Mouse (Mus musculus) right cerebral cortex, adult 18-20 months (tissue): ENCODE results near the gene Mxra8.

Experiments
- DNase-seq: peaks from one replicate; pipeline ENCODE4 v3.0.0; 2022; ENCODE audit warnings: mixed read lengths

Gene Mxra8

DNA sequence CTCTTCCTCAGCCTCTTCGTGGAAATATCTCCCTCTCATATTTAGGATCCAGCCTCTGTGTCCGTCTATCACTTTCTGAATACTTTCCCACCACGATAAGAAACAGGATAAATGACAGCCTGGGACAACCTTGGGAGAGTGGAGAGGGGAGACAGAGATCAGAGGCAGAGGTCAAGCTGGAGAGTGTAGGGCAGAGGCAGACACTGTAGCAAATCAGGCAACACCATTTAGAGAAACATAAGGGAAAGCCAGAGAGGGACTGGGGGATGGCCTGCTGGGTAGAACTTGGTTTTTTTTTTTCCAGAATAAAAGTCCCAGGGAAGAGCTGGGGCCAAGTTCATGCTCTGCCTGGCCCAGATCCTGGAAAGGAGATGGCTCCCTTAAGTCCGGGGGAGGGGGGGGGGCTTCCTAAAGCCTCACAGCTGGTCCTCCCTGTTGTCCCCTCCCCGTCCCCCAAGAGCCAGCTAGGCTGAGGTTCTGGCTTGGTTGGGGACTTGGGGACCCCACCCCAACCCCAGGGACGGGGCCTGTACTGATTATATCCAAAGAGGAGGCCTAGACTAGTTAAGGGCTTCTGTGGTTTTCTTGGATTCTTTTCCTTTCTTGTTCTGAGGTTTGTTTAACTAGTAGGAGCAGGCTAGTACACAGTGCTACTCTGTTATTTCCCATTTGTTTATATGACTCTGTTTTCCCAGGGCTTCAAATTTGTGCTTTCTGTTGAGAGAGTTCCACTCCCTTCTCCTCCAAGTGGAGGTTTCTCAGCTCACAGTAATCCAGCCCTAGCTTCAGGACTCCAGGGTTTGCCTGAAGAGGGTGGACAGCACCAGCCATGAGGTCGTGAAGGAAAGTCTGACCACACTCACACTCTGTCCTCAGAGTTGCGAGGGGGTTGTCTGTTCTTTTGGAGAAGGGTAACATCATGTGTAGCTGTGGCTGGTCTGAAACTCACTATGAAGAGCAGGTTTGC lies 1.0 kb upstream of the Mxra8 start:
- no peak for DNase-seq

DNA sequence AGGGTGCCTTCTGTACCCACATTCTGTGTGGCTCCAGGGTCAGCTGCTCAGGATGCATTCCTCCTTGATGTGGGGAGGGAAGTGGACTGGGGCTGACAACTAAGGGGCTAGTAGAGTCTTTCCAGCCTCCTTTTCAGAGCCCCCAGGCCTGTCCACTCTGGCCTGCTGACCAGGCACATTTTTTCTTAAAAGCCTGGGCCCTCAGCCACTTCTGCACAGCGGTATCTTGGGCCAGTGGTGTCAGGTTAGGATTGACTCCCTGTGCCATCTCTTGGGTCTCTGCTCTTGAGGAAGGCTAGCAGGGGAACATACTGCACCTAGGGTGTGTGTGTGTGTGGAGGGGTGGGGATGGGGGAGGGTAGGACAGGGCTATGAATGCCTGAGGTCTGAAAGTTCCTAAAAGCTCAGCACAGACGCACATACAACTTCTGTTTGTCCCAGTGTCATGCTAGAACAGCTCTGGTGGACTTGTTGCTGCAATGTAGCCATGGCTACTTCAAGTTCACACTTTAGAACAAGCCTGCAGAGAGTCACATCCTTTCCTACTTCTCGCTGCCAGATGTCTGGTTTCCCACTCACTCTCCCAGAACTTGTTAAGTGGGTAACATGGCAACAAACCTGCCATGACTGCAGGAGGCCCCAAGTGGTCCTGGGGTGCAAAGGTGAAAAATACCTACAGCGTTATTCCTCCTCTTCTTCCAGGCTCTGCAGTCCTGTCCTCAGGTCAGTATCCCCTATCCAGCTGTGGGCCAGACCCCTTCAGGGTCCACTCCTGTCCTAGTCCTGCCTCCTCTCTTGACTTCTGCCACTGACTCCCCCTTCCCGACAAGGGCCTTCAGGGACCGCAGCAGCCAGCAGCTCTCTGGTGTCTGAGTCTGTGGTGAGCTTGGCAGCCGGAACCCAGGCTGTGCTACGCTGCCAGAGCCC lies 859 bp downstream of the Mxra8 start:
- DNase-seq, result no peak

GRCm38 (mm10) chr4:155841003-155841454 lies 1.5 kb downstream of the Mxra8 start:
- no peak for DNase-seq

GRCm38 (mm10) chr4:155841651-155842270 lies 2.3 kb downstream of the Mxra8 start:
- no peak for DNase-seq

GRCm38 (mm10) chr4:155843231-155843630 lies 3.8 kb downstream of the Mxra8 start:
- no peak for DNase-seq

- peak; percentile 94 for DNase-seq
Measured at GRCm38 (mm10) chr4:155846871-155847578, 7.5 kb downstream of the Mxra8 start, which contains the start of gene Dvl1. Gene Dvl1, plus strand, starts transcription at chr4:155847402.

DNA sequence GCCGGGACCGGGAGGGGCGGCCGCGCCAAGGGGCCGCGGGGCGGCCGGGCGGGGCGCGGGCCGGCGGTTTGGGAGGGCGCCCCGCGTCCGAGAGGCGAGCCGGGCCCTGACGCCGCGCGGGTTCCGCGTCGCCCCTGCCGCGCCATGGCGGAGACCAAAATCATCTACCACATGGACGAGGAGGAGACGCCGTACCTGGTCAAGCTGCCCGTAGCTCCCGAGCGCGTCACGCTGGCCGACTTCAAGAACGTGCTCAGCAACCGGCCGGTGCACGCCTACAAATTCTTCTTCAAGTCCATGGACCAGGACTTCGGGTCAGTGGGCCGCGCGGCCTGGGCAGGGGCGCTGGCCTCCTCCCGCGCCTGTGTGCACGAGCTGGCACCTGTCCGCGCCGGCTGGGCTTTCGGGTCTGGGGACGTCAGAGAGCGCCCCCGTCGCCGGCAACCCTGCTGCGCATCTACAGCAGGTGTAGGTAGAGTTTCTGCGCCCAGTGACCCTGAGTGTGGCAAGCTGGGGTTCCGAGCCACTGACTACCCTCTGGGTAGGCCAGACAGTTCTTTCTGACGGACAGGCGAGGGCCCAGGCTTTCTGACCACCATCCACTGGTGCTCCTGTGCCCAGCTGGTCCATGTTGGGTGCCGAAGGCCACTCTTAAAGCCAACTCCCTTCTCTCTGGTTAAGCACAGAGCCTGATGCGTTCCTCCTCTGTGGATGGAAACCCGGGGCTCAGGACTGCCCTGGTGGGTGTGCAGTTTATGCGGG lies 8.3 kb downstream of the Mxra8 start:
- no peak for DNase-seq

DNA sequence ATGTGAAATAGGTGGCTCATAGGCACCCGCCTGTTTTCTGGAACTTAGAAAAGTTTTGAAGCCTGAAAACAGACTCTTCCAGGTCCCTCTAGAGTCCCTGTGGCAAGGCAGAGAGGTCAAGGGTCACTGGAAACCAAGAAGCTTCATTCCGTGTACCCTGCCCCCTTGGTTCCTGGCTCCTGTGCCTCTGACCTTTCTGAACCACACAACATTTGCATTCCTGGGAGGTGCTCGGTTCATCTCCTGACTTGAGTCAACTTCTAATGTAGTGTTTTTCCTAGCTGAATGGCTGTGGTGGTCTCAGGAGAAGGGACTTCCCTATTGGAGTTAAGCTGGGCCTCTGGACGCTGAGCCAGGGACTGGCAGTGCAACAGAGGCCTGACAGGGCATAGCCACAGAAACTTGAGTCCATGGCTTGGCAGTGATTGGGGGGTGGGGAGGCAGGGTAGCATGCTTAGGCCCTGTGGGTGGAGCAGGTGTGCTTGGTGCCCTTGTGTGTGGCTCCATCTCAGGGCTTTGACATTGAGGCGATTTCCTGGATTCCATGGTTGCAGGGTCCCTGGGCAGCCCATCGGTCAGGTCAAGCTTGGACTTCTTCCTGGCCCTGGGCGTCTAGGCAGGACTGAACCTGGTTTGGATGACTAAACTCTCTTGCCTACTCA lies 9.1 kb downstream of the Mxra8 start:
- DNase-seq, result no peak

DNA sequence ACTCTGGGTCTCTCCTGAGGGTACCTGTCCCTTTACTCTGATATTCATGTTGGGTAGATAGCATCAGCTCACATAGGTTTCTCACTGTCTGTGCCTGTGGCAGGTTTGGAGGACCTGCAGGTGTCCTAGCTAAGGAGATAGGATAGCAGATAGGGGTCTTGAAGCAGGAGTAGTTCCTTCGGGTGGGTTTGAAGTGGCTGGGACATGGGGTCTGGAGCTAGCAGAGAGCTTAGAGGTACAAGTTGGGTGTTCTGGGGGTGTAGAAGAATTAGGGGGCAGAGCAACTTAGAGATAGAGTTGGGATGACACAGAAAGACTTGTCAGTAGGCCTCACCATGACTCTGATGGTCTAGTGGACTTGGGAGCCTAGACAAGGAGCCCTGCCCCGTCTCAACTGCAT lies 9.9 kb downstream of the Mxra8 start:
- no peak for DNase-seq

DNA sequence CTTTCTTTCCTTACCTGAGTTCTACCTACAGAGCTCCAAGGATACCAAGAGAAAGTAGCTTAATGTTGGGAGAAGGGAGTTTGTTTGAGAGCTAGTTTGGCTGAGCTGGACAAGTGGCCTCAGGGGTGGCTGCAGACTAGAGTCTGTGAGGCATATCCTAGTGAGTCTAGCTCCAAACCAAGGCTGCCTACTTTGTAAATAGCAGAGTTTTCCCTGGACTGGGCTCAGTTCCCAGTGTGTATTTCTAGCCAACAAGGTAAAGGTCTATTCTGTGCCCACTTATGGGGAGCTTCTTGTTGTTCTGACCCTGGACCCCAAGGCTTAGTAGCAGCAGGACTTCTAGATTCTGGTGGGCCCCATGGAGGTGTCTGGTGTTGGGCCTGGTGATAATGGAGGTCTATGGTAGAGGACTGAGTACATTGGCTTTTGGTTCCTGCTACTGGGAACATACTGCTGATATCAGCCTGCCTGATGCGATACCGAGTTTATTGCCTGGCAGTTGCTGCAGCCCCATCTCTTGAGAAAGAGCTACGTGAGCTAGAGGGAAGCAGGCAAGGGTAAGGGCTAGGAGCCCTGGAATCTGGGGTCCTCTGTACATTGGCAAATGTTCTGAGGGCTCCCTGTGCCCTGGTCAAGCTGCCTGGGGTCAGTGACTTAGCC lies 10.4 kb downstream of the Mxra8 start:
- no peak for DNase-seq

DNA sequence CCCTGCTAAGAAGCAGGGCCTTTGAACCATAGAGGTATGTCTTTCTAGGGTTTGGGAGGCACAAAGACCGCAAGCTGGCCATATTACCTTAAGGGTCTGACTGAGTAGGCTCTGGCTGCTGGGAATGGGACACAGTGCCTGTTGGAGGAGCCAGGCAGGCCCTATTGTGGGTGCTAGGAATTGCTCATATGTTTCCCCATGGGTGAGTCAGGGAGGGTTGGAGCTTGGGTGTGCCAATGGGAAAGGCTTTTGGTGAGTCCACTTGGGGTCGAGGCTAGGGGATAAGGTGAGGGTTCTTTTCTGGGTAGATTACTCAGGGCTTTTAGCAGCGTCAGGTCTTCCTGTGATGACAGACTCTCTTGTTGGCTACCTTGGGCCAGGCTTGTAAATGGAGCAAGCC lies 11.9 kb downstream of the Mxra8 start:
- DNase-seq, result no peak

DNA sequence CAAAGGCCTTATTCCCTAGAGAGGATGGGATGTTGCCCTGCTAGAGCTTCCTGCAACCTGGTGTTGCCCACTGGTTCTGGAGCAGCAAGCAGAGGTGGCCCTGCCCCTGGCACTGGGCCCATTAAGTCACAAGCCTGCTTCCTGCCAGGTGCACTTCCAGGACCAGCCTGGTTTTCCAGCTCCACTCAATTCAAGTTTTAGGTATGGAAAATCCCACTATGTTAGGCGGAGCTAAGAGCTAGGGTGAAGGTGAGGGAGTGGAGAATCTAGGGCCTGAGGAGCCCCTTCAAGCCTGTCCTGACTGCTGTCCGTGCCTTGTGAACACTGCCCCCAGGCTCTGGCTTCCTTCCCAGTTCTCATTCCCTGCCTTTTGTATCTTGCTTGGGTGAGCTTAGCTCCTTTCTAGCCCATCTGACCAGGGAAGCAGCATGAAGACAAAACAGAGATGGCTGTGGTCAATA lies 12.5 kb downstream of the Mxra8 start:
- DNase-seq, result no peak

DNA sequence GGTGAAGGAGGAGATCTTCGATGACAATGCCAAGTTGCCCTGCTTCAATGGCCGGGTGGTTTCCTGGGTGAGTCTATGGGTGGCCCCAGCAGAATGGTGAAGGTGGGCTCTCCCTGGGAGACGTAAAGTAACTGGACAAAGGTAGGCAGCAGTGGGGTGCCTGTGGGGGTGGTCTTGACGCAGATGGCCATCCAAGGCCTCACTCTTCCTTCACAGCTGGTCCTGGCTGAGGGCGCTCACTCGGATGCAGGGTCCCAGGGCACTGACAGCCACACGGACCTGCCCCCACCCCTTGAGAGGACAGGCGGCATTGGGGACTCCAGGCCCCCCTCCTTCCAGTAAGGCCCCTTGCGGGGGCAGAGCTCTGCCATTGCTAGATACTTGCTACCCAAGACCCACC lies 13.9 kb downstream of the Mxra8 start:
- no peak for DNase-seq

- no peak for DNase-seq
Measured at GRCm38 (mm10) chr4:155854991-155855390, 15.5 kb downstream of the Mxra8 start.

- DNase-seq, result no peak
Measured at GRCm38 (mm10) chr4:155856071-155856470, 16.6 kb downstream of the Mxra8 start.

- DNase-seq, result no peak
Measured at GRCm38 (mm10) chr4:155856881-155857280, 17.4 kb downstream of the Mxra8 start.

DNA sequence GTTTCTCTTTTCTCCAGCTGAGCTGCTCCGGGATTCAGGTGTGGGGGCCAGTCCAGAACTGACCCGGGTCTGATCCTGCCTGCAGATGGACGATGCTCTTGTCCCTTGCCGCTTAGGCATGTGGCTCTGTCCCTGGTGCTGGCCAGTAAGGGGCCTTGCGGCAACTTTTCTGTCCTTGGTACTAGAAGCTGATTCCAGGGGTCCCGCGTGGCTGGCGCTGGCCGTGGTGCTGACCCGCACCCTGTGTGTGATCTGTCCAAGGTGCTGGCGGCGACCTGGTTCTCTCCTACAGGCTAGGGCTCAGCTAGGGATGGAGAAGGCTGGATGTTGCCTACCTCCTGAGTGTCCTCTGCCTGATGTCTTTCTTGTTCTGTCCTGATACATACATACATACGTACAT lies 19.8 kb downstream of the Mxra8 start:
- no peak for DNase-seq

- DNase-seq, result no peak
Measured at GRCm38 (mm10) chr4:155861787-155862186, 22.3 kb downstream of the Mxra8 start.

DNA sequence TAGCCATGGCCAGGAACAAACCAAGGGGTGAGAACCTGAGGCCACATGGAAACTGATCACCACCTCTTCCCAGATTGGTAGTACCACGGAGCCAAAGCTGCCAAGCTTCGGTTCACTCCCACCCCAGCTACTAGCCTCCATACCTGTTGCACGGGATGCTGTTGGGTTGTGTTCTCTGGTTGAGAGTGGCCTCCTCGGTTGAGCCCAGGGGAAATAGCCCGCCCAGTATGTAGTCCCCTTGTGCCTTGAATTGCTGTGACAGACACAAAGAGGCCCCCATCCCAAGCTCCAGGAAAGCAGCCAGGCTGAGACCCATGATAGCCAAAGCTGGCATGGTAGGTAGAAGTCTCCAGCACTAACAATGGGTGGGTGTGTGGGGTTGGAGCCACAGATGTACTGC lies 23.5 kb downstream of the Mxra8 start, which contains the start of gene Tas1r3:
Gene Tas1r3 (minus strand): TSS at position 362 of the 400 bp plus-strand sequence.
- DNase-seq, result no peak
